In genomic region chr6:108735910-108736750, GRCm38 (mm10) we compare ENCODE assay signal across 8 mouse cellular contexts. TPM values are rescaled to one million over a fixed set of nuclear protein-coding genes. Genes with fewer than 3 reads are reported as not detected.
DNase-seq lines count a peak whose midpoint lies in the region; ATAC-seq lines count a peak whose summit lies in the region.

No protein-coding gene starts in this region.

- no peak overlapping the region for H3K27ac ChIP-seq in heart, embryonic 12.5 days (ENCODE audit: poor library complexity, severe bottlenecking)
- H3K27ac ChIP-seq in intestine, embryonic 16.5 days (ENCODE audit: low read length), result no peak overlapping the region
- H3K27ac ChIP-seq in midbrain, embryonic 13.5 days, result no peak overlapping the region

- no peaks in the 10 kb centered on the region for H3K4me1 ChIP-seq in heart, embryonic 12.5 days (replicated peaks)
- no peaks in the 10 kb centered on the region for H3K4me1 ChIP-seq in intestine, embryonic 16.5 days (ENCODE audit: control insufficient read depth, insufficient read depth, low read length)
- no peaks in the 10 kb centered on the region for H3K4me1 ChIP-seq in midbrain, embryonic 13.5 days (replicated peaks)

- no peaks in the 10 kb centered on the region for H3K36me3 ChIP-seq in heart, embryonic 12.5 days
- H3K36me3 ChIP-seq in intestine, embryonic 16.5 days (ENCODE audit: control insufficient read depth, insufficient read depth, low read length), result no peaks in the 10 kb centered on the region
- no peaks in the 10 kb centered on the region for H3K36me3 ChIP-seq in midbrain, embryonic 13.5 days

- intact Hi-C loops in left cerebral cortex, postnatal 14 days (cut with DNase I), result loop anchor here (2.0 to 10.0 kb wide), 2 partner anchors 319 to 641 kb away; no protein-coding TSS in a partner anchor

- WGBS in heart, embryonic 12.5 days, result 48% methylated on average over 9 of the region's 9 CpGs
- 49% methylated on average over 9 of the region's 9 CpGs for WGBS in intestine, embryonic 16.5 days
- 54% methylated on average over 9 of the region's 9 CpGs for WGBS in midbrain, embryonic 13.5 days

- H3K4me2 ChIP-seq in heart, embryonic 12.5 days, result no peak overlapping the region
- no peak overlapping the region for H3K4me2 ChIP-seq in intestine, embryonic 16.5 days (ENCODE audit: low read depth, low read length)
- no peak overlapping the region for H3K4me2 ChIP-seq in midbrain, embryonic 13.5 days (replicated peaks)

- peak; percentile 59 to 80 for DNase-seq in heart, adult 18-20 months
- DNase-seq in cerebellum, adult 8-10 months, result peak; percentile 70
- peak; percentile 76 to 94 for DNase-seq in frontal cortex, adult 2 months (ENCODE audit: extremely low spot score in 1 of 2, low spot score in 1 of 2)
- peak; percentile 86 to 91 for DNase-seq in left cerebral cortex, postnatal 14 days (ENCODE audit: low spot score in 2 of 2)
- peak; percentile 38 for DNase-seq in skeletal muscle tissue, adult 2 months (ENCODE audit: low read depth, low spot score)

- no peaks in the 10 kb centered on the region for H3K27me3 ChIP-seq in heart, embryonic 12.5 days (replicated peaks)
- H3K27me3 ChIP-seq in intestine, embryonic 16.5 days (replicated peaks; ENCODE audit: control insufficient read depth, insufficient read depth, low read length), result no peaks in the 10 kb centered on the region
- H3K27me3 ChIP-seq in midbrain, embryonic 13.5 days, result no peaks in the 10 kb centered on the region

- no peaks in the 10 kb centered on the region for H3K9me3 ChIP-seq in heart, embryonic 12.5 days (replicated peaks)
- H3K9me3 ChIP-seq in intestine, embryonic 16.5 days (ENCODE audit: control insufficient read depth, low read length), result no peaks in the 10 kb centered on the region
- H3K9me3 ChIP-seq in midbrain, embryonic 13.5 days, result no peaks in the 10 kb centered on the region

- H3K9ac ChIP-seq in heart, embryonic 12.5 days, result no peak overlapping the region
- no peak overlapping the region for H3K9ac ChIP-seq in intestine, embryonic 16.5 days (ENCODE audit: low read depth, low read length)
- H3K9ac ChIP-seq in midbrain, embryonic 13.5 days (replicated peaks), result no peak overlapping the region

- no peak overlapping the region for H3K4me3 ChIP-seq in heart, embryonic 12.5 days
- H3K4me3 ChIP-seq in intestine, embryonic 16.5 days (ENCODE audit: low read length), result no peak overlapping the region
- no peak overlapping the region for H3K4me3 ChIP-seq in midbrain, embryonic 13.5 days (replicated peaks)

- ATAC-seq in heart, embryonic 12.5 days (ENCODE audit: insufficient number of reproducible peaks, low FRiP score), result no peak
- 0 out of 2 replicates have a peak, but pooled peaks have one; percentile 42 for ATAC-seq in intestine, embryonic 16.5 days
- ATAC-seq in midbrain, embryonic 13.5 days, result peak; percentile 81

RNA-seq across cellular contexts. Expression of gene Arl8b, which starts 46.8 kb away (rescaled TPM):
- 100 to 1,000 TPM in 1 of 2 experiments, 10 to 100 TPM in 1; 97.1 to 101 TPM for total RNA-seq in heart, adult 18-20 months (2021)
- 71.6 and 72.6 TPM in 2 replicates for polyA plus RNA-seq in heart, embryonic 12.5 days (2016; fragmentation: Nextera tagmentation; extraction: Ambion mirVana)
- polyA plus RNA-seq in frontal cortex, adult 2 months (2012; rRNA removed), result 78.8 and 80.1 TPM in 2 replicates
- 105 and 110 TPM in 2 replicates for polyA plus RNA-seq in intestine, embryonic 16.5 days (2015; fragmentation: Nextera tagmentation; extraction: Ambion mirVana)
- 100 to 1,000 TPM; 198 to 199 TPM for total RNA-seq in left cerebral cortex, postnatal 14 days (2021)
- 82.3 and 83.5 TPM in 2 replicates for polyA plus RNA-seq in midbrain, embryonic 13.5 days (2015; fragmentation: Nextera tagmentation; extraction: Ambion mirVana)

Comparison
In these comparisons a context has a peak if more than half of its experiments do, and no peak if none do; other contexts are left out.
1. DNase-seq: peak in every context shown above with its lines; median percentile 88 in left cerebral cortex, postnatal 14 days; 85 in frontal cortex, adult 2 months; 70 in cerebellum, adult 8-10 months; 70 in heart, adult 18-20 months; 38 in skeletal muscle tissue, adult 2 months.